Mouse (Mus musculus): ENCODE results near the gene Zfhx3. TPM values are rescaled to one million over a fixed set of nuclear protein-coding genes. Genes with fewer than 3 reads are reported as not detected.

Gene Zfhx3
- total and polyA plus RNA-seq, 3 experiments = 0.23 to 2.5 TPM; not detected in 1

GRCm38 (mm10) chr8:108028440-108028839 lies 86.0 kb downstream of the Zfhx3 start:
- no peak for DNase-seq (ENCODE audit: low read depth, low spot score)
- H3K27me3 ChIP-seq (ENCODE audit: control insufficient read depth in 1 of 2, insufficient read depth in 2 of 2, low read length in 2 of 2) = no peaks in the 10 kb centered on the region
- no peaks in the 10 kb centered on the region for H3K79me2 ChIP-seq (ENCODE audit: control insufficient read depth, insufficient read depth, low read length, poor library complexity)
- H3K4me3 ChIP-seq (ENCODE audit: control insufficient read depth in 1 of 2, insufficient read depth in 1 of 2, low read depth in 2 of 2, low read length in 2 of 2) = no peak overlapping the region
- no peaks in the 10 kb centered on the region for H3K9me3 ChIP-seq (replicated peaks; ENCODE audit: insufficient read depth, low read length)
- H3K36me3 ChIP-seq (ENCODE audit: control insufficient read depth in 1 of 2, insufficient read depth in 2 of 2, low read length in 2 of 2) = no peaks in the 10 kb centered on the region
- H3K27ac ChIP-seq (ENCODE audit: control insufficient read depth, low read depth, low read length) = no peak overlapping the region
- H3K9ac ChIP-seq (ENCODE audit: control insufficient read depth, low read depth, low read length, poor library complexity, severe bottlenecking) = no peak overlapping the region
- TF ChIP-seq CHD1 (IDR thresholded peaks at IDR 0.05; ENCODE audit: low read depth, low read length) = no peak
- no peak for TF ChIP-seq ETS1 (IDR thresholded peaks at IDR 0.05; ENCODE audit: low read depth, low read length)
- no peak for TF ChIP-seq BHLHE40 (IDR thresholded peaks at IDR 0.05; ENCODE audit: borderline replicate concordance, low read depth, low read length)
- no peak for TF ChIP-seq TAL1 (IDR thresholded peaks at IDR 0.05; ENCODE audit: low read length)
- no peak for TF ChIP-seq NRF1 (IDR thresholded peaks at IDR 0.05; ENCODE audit: insufficient read depth, low read depth, low read length, poor library complexity, severe bottlenecking)
- no peak for TF ChIP-seq ZC3H11A (IDR thresholded peaks at IDR 0.05; ENCODE audit: low read depth, low read length)
- TF ChIP-seq ELF1 (IDR thresholded peaks at IDR 0.05; ENCODE audit: low read depth, low read length) = no peak
- no peak for TF ChIP-seq MAX (IDR thresholded peaks at IDR 0.05; ENCODE audit: low read length)
- no peak for TF ChIP-seq POLR2A (IDR thresholded peaks at IDR 0.05; ENCODE audit: control insufficient read depth in 1 of 2, insufficient read depth in 1 of 2, low read depth in 1 of 2, low read length in 2 of 2, poor library complexity in 1 of 2)
- no peak for TF ChIP-seq GABPA (IDR thresholded peaks at IDR 0.05; ENCODE audit: low read depth, low read length)
- no peak for TF ChIP-seq ZMIZ1 (IDR thresholded peaks at IDR 0.05; ENCODE audit: low read depth, low read length)
- no peak for TF ChIP-seq TBP (IDR thresholded peaks at IDR 0.05; ENCODE audit: low read depth, low read length)
- no peak for TF ChIP-seq ZKSCAN1 (IDR thresholded peaks at IDR 0.05; ENCODE audit: low read depth, low read length)
- TF ChIP-seq MAFK (IDR thresholded peaks at IDR 0.05; ENCODE audit: borderline replicate concordance, low read depth, low read length) = no peak
- H3K4me1 ChIP-seq (ENCODE audit: control insufficient read depth in 1 of 2, insufficient read depth in 2 of 2, low read length in 2 of 2) = no peaks in the 10 kb centered on the region

- no peaks in the 10 kb centered on the region for H3K27me3 ChIP-seq (ENCODE audit: control insufficient read depth in 1 of 2, insufficient read depth in 2 of 2, low read length in 2 of 2)
- H3K79me2 ChIP-seq (ENCODE audit: control insufficient read depth, insufficient read depth, low read length, poor library complexity) = no peaks in the 10 kb centered on the region
- no peak overlapping the region for H3K27ac ChIP-seq (ENCODE audit: control insufficient read depth, low read depth, low read length)
- no peak for TF ChIP-seq MYC (IDR thresholded peaks at IDR 0.05; ENCODE audit: low read depth, low read length)
- TF ChIP-seq RAD21 (IDR thresholded peaks at IDR 0.05; ENCODE audit: low read depth, low read length) = no peak
- TF ChIP-seq MAZ (IDR thresholded peaks at IDR 0.05; ENCODE audit: low read depth, low read length) = no peak
- no peak for TF ChIP-seq POLR2A (IDR thresholded peaks at IDR 0.05; ENCODE audit: control insufficient read depth in 1 of 2, insufficient read depth in 1 of 2, low read depth in 1 of 2, low read length in 2 of 2, poor library complexity in 1 of 2)
- no peak for TF ChIP-seq MEF2A (IDR thresholded peaks at IDR 0.05; ENCODE audit: extremely low read depth, insufficient replicate concordance, low read depth, low read length, poor library complexity, severe bottlenecking)
- TF ChIP-seq TAL1 (IDR thresholded peaks at IDR 0.05; ENCODE audit: low read length) = no peak
- no peak for TF ChIP-seq UBTF (IDR thresholded peaks at IDR 0.05; ENCODE audit: borderline replicate concordance, insufficient read depth, low read depth, low read length)
- TF ChIP-seq CTCF (IDR thresholded peaks at IDR 0.05 in 2 of 3, conservative IDR thresholded peaks at IDR 0.05 in 1 of 3; ENCODE audit: control insufficient read depth in 1 of 3, insufficient read depth in 1 of 3, low read depth in 2 of 3, low read length in 3 of 3, poor library complexity in 1 of 3, severe bottlenecking in 1 of 3) = no peak
- no peak for TF ChIP-seq ETS1 (IDR thresholded peaks at IDR 0.05; ENCODE audit: low read depth, low read length)
- no peak for TF ChIP-seq BHLHE40 (IDR thresholded peaks at IDR 0.05; ENCODE audit: borderline replicate concordance, low read depth, low read length)
- no peak for TF ChIP-seq ELF1 (IDR thresholded peaks at IDR 0.05; ENCODE audit: low read depth, low read length)
- TF ChIP-seq ZMIZ1 (IDR thresholded peaks at IDR 0.05; ENCODE audit: low read depth, low read length) = no peak
- TF ChIP-seq ZKSCAN1 (IDR thresholded peaks at IDR 0.05; ENCODE audit: low read depth, low read length) = no peak
- no peak for DNase-seq (ENCODE audit: low read depth, low spot score)
- H3K9ac ChIP-seq (ENCODE audit: control insufficient read depth, low read depth, low read length, poor library complexity, severe bottlenecking) = no peak overlapping the region
- H3K36me3 ChIP-seq (ENCODE audit: control insufficient read depth in 1 of 2, insufficient read depth in 2 of 2, low read length in 2 of 2) = no peaks in the 10 kb centered on the region
- H3K9me3 ChIP-seq (replicated peaks; ENCODE audit: insufficient read depth, low read length) = no peaks in the 10 kb centered on the region
- H3K4me3 ChIP-seq (ENCODE audit: control insufficient read depth in 1 of 2, insufficient read depth in 1 of 2, low read depth in 2 of 2, low read length in 2 of 2) = no peak overlapping the region
- no peaks in the 10 kb centered on the region for H3K4me1 ChIP-seq (ENCODE audit: control insufficient read depth in 1 of 2, insufficient read depth in 2 of 2, low read length in 2 of 2)
Observed at GRCm38 (mm10) chr8:108031159-108031558, 88.7 kb downstream of the Zfhx3 start.

Data from MEL (cell line).